Mouse (Mus musculus) T-cell, adult 2 months (primary cell): ENCODE measurements around the gene Slc44a1.

Source experiments
- DNase-seq: peaks from one replicate; pipeline ENCODE4 v3.0.0; 2022; ENCODE audit warnings: low spot score

Gene Slc44a1

GRCm38 (mm10) chr4:53469007-53469406, 28.8 kb downstream of the Slc44a1 start:
- no peak for DNase-seq

GRCm38 (mm10) chr4:53474109-53474508, 33.9 kb downstream of the Slc44a1 start:
- DNase-seq: no peak

GRCm38 (mm10) chr4:53475230-53475952, 35.2 kb downstream of the Slc44a1 start:
- no peak for DNase-seq

GRCm38 (mm10) chr4:53478644-53479043, 38.4 kb downstream of the Slc44a1 start:
- no peak for DNase-seq

- no peak for DNase-seq
Observed at GRCm38 (mm10) chr4:53487216-53488188, 47.3 kb downstream of the Slc44a1 start.

- no peak for DNase-seq
Observed at GRCm38 (mm10) chr4:53488803-53489202, 48.6 kb downstream of the Slc44a1 start.

- no peak for DNase-seq
Observed at GRCm38 (mm10) chr4:53490371-53490770, 50.2 kb downstream of the Slc44a1 start.

GRCm38 (mm10) chr4:53491269-53491668, 51.1 kb downstream of the Slc44a1 start:
- DNase-seq: peak; percentile 8

GRCm38 (mm10) chr4:53495646-53496045, 55.4 kb downstream of the Slc44a1 start:
- DNase-seq: no peak

- no peak for DNase-seq
Observed at GRCm38 (mm10) chr4:53502764-53503163, 62.6 kb downstream of the Slc44a1 start.

GRCm38 (mm10) chr4:53512131-53512916, 72.1 kb downstream of the Slc44a1 start:
- no peak for DNase-seq

GRCm38 (mm10) chr4:53513276-53514081, 73.3 kb downstream of the Slc44a1 start:
- no peak for DNase-seq

- no peak for DNase-seq
Observed at GRCm38 (mm10) chr4:53516011-53516532, 75.9 kb downstream of the Slc44a1 start.

GRCm38 (mm10) chr4:53519429-53519828, 79.2 kb downstream of the Slc44a1 start:
- DNase-seq: no peak

GRCm38 (mm10) chr4:53521028-53521427, 80.8 kb downstream of the Slc44a1 start:
- DNase-seq: no peak

- no peak for DNase-seq
Observed at GRCm38 (mm10) chr4:53522655-53523054, 82.4 kb downstream of the Slc44a1 start.

GRCm38 (mm10) chr4:53525503-53525902, 85.3 kb downstream of the Slc44a1 start:
- DNase-seq: no peak

- DNase-seq: no peak
Observed at GRCm38 (mm10) chr4:53525994-53526393, 85.8 kb downstream of the Slc44a1 start.

GRCm38 (mm10) chr4:53526446-53526845, 86.2 kb downstream of the Slc44a1 start:
- DNase-seq: no peak

- DNase-seq: no peak
Observed at GRCm38 (mm10) chr4:53535795-53536194, 95.6 kb downstream of the Slc44a1 start.

GRCm38 (mm10) chr4:53537101-53537500, 96.9 kb downstream of the Slc44a1 start:
- DNase-seq: no peak
